Mouse (Mus musculus): Measurements from ENCODE around the gene Wbp2nl. TPM values are rescaled to one million over a fixed set of nuclear protein-coding genes. Genes with fewer than 3 reads are reported as not detected.
"Not testable (repeated sequence)": the region's sequence is repeated elsewhere in the genome, so short reads cannot be mapped to it uniquely, and the experiment has no call there.

Wbp2nl gene
- polyA plus RNA-seq, 1 experiment from 2014 or later: 0.10 TPM

- peaks cover 25% of the 10 kb centered on the region for H3K4me1 ChIP-seq (replicated peaks)
Observed at GRCm38 (mm10) chr15:82353078-82353744, 54.5 kb downstream of the Wbp2nl start.

GRCm38 (mm10) chr15:82353745-82354113 is 55.0 kb downstream of the Wbp2nl start:
- Histone ChIP-seq H3K9ac (peak overlapping the region; percentile 84), H3K4me2 (peak overlapping the region; percentile 71), H3K4me1 (replicated peaks) (peaks cover 25% of the 10 kb centered on the region), H3K36me3 (peaks cover 18% of the 10 kb centered on the region), H3K4me3 (peak overlapping the region; percentile 63), H3K9me3 (no peaks in the 10 kb centered on the region), H3K27ac (replicated peaks) (peak overlapping the region; percentile 85), H3K27me3 (no peaks in the 10 kb centered on the region)
- WGBS: under 1% methylated on average over 23 of the region's 23 CpGs
- no peak; the same call in 1 of the 2 replicates for ATAC-seq (ENCODE audit: low FRiP score, low read depth)

More at GRCm38 (mm10) chr15:82353078-82353744, 54.5 kb downstream of the Wbp2nl start:
- H3K27ac ChIP-seq (replicated peaks): peak overlapping the region; percentile 85
- WGBS: 36% methylated on average over 14 of the region's 14 CpGs
- peak overlapping the region; percentile 84 for H3K9ac ChIP-seq
- H3K36me3 ChIP-seq: peaks cover 23% of the 10 kb centered on the region
- no peak for ATAC-seq (ENCODE audit: low FRiP score, low read depth)
- H3K9me3 ChIP-seq: no peaks in the 10 kb centered on the region
- no peaks in the 10 kb centered on the region for H3K27me3 ChIP-seq
- peak overlapping the region; percentile 63 for H3K4me3 ChIP-seq
- H3K4me2 ChIP-seq: peak overlapping the region; percentile 71

- peak within 1 kb of the TSS; percentile 71 for H3K4me2 ChIP-seq
- H3K27me3 ChIP-seq: no peaks in the 10 kb centered on the region
- H3K4me3 ChIP-seq: peak within 1 kb of the TSS; percentile 63
- peaks cover 12% of the 10 kb centered on the region for H3K36me3 ChIP-seq
- peaks cover 25% of the 10 kb centered on the region for H3K4me1 ChIP-seq (replicated peaks)
- H3K9ac ChIP-seq: peak within 1 kb of the TSS; percentile 84
- peak within 1 kb of the TSS; percentile 85 for H3K27ac ChIP-seq (replicated peaks)
- peak; percentile 98 for ATAC-seq (ENCODE audit: low FRiP score, low read depth)
- WGBS: 2% methylated on average over 57 of the region's 57 CpGs
- H3K9me3 ChIP-seq: no peaks in the 10 kb centered on the region
Observed at GRCm38 (mm10) chr15:82354126-82354945, 55.6 kb downstream of the Wbp2nl start, which contains the start of gene Ndufa6. Gene Ndufa6, minus strand, starts transcription at chr15:82354322.

GRCm38 (mm10) chr15:82358431-82359260 is 59.9 kb downstream of the Wbp2nl start:
- Histone ChIP-seq H3K36me3 (no peaks in the 10 kb centered on the region), H3K4me2 (0 out of 2 replicates have a peak overlapping the region, but pooled peaks have one; percentile 4), H3K27me3 (no peaks in the 10 kb centered on the region), H3K9ac (no peak overlapping the region), H3K9me3 (no peaks in the 10 kb centered on the region), H3K4me3 (no peak overlapping the region), H3K4me1 (replicated peaks) (peaks cover 5% of the 10 kb centered on the region), H3K27ac (replicated peaks) (no peak overlapping the region)
- 66% methylated on average over 22 of the region's 22 CpGs for WGBS
- ATAC-seq (ENCODE audit: low FRiP score, low read depth): no peak

GRCm38 (mm10) chr15:82361459-82362018 is 62.8 kb downstream of the Wbp2nl start:
- H3K27ac ChIP-seq (replicated peaks): no peak overlapping the region
- no peak for ATAC-seq (ENCODE audit: low FRiP score, low read depth)
- H3K9ac ChIP-seq: no peak overlapping the region
- WGBS: 81% methylated on average over 11 of the region's 11 CpGs
- no peak overlapping the region for H3K4me2 ChIP-seq
- no peaks in the 10 kb centered on the region for H3K36me3 ChIP-seq
- no peaks in the 10 kb centered on the region for H3K4me1 ChIP-seq (replicated peaks)
- H3K9me3 ChIP-seq: no peaks in the 10 kb centered on the region
- H3K27me3 ChIP-seq: no peaks in the 10 kb centered on the region
- no peak overlapping the region for H3K4me3 ChIP-seq

GRCm38 (mm10) chr15:82362234-82362633 is 63.5 kb downstream of the Wbp2nl start:
- Histone ChIP-seq H3K4me3 (no peak overlapping the region), H3K9me3 (no peaks in the 10 kb centered on the region), H3K36me3 (no peaks in the 10 kb centered on the region), H3K4me1 (replicated peaks) (no peaks in the 10 kb centered on the region), H3K27me3 (no peaks in the 10 kb centered on the region), H3K4me2 (no peak overlapping the region), H3K9ac (no peak overlapping the region), H3K27ac (replicated peaks) (no peak overlapping the region)
- ATAC-seq (ENCODE audit: low FRiP score, low read depth): no peak
- 89% methylated on average over 4 of the region's 4 CpGs for WGBS

GRCm38 (mm10) chr15:82363801-82364200 is 65.0 kb downstream of the Wbp2nl start:
- H3K9ac ChIP-seq; H3K27me3 ChIP-seq; H3K4me2 ChIP-seq; H3K36me3 ChIP-seq; H3K27ac ChIP-seq (replicated peaks); ATAC-seq (ENCODE audit: low FRiP score, low read depth); H3K9me3 ChIP-seq; H3K4me1 ChIP-seq (replicated peaks); H3K4me3 ChIP-seq: not testable (repeated sequence)
- WGBS: 83% methylated on average over 8 of the region's 12 CpGs

Other genes starting within 250 kb of the Wbp2nl start
- gene 4930407I10Rik, start 239.8 kb upstream of the Wbp2nl start, polyA plus RNA-seq (2015; fragmentation: Nextera tagmentation; extraction: Ambion mirVana): not detected in 2 replicates
- gene Mei1, start 229.0 kb upstream of the Wbp2nl start, polyA plus RNA-seq (2015; fragmentation: Nextera tagmentation; extraction: Ambion mirVana): 0.08 and 0.09 TPM in 2 replicates
- 11.6 and 12.0 TPM in 2 replicates for gene Ccdc134, start 171.0 kb upstream of the Wbp2nl start, polyA plus RNA-seq (2015; fragmentation: Nextera tagmentation; extraction: Ambion mirVana)
- 204 and 209 TPM in 2 replicates for gene Srebf2, start 151.8 kb upstream of the Wbp2nl start, polyA plus RNA-seq (2015; fragmentation: Nextera tagmentation; extraction: Ambion mirVana)
- 2.9 and 4.6 TPM in 2 replicates for gene Shisa8, start 86.1 kb upstream of the Wbp2nl start, polyA plus RNA-seq (2015; fragmentation: Nextera tagmentation; extraction: Ambion mirVana)
- 0.37 and 0.69 TPM in 2 replicates for gene Tnfrsf13c, start 74.6 kb upstream of the Wbp2nl start, polyA plus RNA-seq (2015; fragmentation: Nextera tagmentation; extraction: Ambion mirVana)
- 24.0 and 25.4 TPM in 2 replicates for gene Cenpm, start 54.2 kb upstream of the Wbp2nl start, polyA plus RNA-seq (2015; fragmentation: Nextera tagmentation; extraction: Ambion mirVana)
- 15.9 and 16.6 TPM in 2 replicates for gene 1500009C09Rik, start 46.6 kb upstream of the Wbp2nl start, polyA plus RNA-seq (2015; fragmentation: Nextera tagmentation; extraction: Ambion mirVana)
- 374 and 408 TPM in 2 replicates for gene Sept3, start 24.1 kb upstream of the Wbp2nl start, polyA plus RNA-seq (2015; fragmentation: Nextera tagmentation; extraction: Ambion mirVana)
- gene Naga, start 40.0 kb downstream of the Wbp2nl start, polyA plus RNA-seq (2015; fragmentation: Nextera tagmentation; extraction: Ambion mirVana): 27.9 and 29.5 TPM in 2 replicates
- 1.9 and 2.0 TPM in 2 replicates for gene Pheta2, start 40.0 kb downstream of the Wbp2nl start, polyA plus RNA-seq (2015; fragmentation: Nextera tagmentation; extraction: Ambion mirVana)
- gene Smdt1, start 40.0 kb downstream of the Wbp2nl start, polyA plus RNA-seq (2015; fragmentation: Nextera tagmentation; extraction: Ambion mirVana): 367 and 377 TPM in 2 replicates
- 352 and 391 TPM in 2 replicates for gene Ndufa6, start 55.4 kb downstream of the Wbp2nl start, polyA plus RNA-seq (2015; fragmentation: Nextera tagmentation; extraction: Ambion mirVana)
- 2.5 and 2.6 TPM in 2 replicates for gene Cyp2d22, start 81.3 kb downstream of the Wbp2nl start, polyA plus RNA-seq (2015; fragmentation: Nextera tagmentation; extraction: Ambion mirVana)
- gene Cyp2d11, start 95.1 kb downstream of the Wbp2nl start, polyA plus RNA-seq (2015; fragmentation: Nextera tagmentation; extraction: Ambion mirVana): not detected in 2 replicates
- gene Cyp2d10, start 108.2 kb downstream of the Wbp2nl start, polyA plus RNA-seq (2015; fragmentation: Nextera tagmentation; extraction: Ambion mirVana): 0.25 TPM in 1 of 2 replicates, not detected in the other
- not detected in 2 replicates for gene Cyp2d9, start 134.5 kb downstream of the Wbp2nl start, polyA plus RNA-seq (2015; fragmentation: Nextera tagmentation; extraction: Ambion mirVana)